Mouse (Mus musculus) liver (tissue): ENCODE measurements around the gene Nfic.
A peak's percentile ranks its signal among the peaks of the same experiment; 100 is the strongest.

Experiments used
- DNase-seq: peaks from one replicate; pipeline ENCODE4 v3.0.0-alpha.2; 2020; ENCODE audit warnings: mixed read lengths

Nfic gene

DNA sequence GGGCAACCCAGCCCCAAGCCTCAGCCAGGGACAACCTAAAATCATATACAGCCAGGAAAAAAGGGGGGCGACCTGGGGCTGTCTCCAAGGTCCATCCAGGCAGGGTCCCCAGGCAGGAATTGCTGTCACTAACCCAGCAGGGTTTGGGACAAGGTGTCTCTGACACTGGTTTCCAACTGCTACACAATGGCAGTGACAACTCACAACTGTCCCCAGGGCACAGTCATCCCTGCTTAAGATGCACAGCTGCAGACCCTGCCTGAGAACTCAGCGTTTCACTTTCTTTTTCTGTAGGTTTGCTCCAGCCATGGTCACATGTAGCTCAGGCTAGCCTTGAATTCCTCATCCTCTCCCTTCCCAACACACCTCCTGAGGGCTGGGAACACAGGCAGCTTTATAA, 26.3 kb downstream of the Nfic start:
- no peak for DNase-seq

DNA sequence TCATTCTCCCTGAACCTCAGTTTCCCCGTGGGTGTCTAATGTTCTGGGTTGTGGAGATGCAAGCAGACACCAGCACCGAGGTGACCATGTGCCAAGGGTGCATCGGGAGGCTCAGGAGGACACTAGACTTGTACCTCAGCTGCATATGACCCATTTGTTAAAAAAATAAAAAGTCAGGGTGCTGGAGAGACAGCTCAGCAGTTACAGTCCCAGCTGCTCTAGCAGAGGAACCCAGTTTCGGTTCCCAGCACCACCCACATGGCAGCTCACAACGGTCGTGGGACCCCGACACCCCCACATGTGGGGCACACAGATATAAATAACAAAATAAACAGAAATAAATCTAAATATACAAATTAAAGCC, 26.9 kb downstream of the Nfic start:
- DNase-seq: no peak

DNA sequence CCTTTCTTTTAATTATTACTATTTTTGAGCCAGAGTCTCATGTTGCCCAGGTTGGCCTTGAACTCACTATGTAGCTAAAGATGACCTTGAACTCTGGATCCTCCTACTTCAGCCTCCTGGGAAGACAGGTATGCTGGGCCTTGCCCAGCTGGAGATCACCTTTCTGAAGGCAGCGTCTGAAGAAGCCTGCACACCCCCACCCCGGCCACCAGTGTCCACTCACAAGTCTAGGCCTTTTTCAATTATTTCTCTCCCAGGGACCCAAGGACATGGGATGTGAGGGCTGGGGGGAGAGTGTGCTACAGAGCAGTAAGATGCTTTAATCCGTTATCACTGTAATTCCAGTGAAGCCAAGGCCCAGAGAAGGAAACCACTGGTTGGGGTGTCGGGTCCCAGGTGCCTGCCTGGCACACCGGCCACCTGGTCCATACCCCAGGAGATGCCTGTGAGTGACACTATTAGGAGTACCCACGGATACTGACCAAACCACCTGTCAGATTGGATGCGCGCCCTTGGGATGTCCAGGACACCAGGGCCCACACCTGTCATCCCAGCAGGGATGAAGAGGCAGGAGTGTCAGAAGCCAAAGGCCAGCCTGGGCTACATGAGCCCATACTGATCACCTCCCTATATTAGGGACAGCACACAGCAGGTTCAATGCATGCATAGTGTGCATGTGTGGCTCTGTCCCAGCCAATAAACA, 27.5 kb downstream of the Nfic start:
- no peak for DNase-seq

DNA sequence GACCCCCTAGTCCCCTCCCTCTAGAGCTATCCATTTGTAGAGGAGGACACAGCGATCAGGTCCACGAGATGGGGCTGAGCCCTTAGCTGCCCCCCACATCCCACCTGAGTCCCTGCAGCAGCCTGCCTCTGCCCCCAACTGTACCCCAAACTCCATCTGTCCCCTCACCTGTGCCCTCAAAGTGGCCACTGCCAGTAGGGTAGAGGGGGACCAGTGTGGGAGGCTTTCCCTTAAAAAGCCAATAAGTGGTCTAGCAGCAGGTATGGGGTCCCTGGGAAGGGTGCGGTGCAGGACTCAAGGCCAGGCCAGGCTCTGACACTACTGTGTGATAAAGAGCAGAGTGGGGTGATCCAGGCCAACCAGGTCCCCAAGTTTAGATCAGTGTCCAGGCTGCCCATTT, 28.1 kb downstream of the Nfic start:
- no peak for DNase-seq

DNA sequence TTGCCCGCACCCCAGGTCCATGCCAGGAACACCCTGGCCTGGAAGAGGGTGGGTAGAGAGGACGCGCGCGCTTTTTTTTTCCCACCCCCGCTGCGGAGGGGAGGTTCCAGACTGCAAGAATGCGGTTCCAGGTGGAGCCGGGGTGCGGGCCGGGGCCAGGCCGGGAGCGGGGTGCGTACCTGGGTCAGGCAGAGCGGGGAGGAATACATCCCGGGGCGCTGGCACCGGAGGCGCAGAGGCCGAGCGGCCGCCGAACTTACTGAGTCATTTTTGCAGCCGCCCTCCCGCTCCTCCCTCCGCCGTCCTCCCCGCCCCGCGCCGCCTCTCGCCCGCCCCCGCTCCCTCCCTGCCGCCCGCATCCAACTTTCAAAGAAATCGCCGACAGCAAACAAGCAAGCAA, 28.5 kb downstream of the Nfic start:
- DNase-seq: peak; percentile 54

DNA sequence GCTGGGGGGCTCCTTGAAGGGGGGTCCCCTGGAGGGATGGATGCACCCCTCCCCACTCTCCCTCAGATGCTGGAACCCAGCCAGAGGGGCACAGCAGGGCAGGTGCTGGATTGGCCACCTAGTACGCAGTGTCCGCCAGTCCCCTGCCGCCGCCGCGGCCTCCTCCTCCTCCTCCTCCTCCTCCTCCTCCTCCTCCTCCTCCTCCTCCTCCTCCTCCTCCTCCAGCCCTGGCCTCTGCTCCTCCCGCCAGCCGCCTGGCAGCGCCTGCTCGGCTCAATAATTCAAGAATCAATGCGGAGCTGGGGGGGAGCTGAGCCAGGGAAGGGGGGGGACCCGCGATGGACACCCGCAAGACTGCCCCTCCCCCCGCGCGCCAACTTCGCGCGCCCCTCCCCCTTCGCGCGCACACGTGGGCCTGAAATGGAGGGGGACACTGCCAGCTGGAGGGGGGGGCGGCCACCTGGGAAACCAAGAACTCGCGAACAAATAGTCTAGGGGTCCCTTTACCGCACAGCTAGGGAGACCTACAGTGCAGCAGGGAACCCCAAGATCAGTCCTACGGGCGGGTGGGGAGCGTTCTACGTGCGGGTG, 29.3 kb downstream of the Nfic start:
- peak; percentile 5 for DNase-seq

DNA sequence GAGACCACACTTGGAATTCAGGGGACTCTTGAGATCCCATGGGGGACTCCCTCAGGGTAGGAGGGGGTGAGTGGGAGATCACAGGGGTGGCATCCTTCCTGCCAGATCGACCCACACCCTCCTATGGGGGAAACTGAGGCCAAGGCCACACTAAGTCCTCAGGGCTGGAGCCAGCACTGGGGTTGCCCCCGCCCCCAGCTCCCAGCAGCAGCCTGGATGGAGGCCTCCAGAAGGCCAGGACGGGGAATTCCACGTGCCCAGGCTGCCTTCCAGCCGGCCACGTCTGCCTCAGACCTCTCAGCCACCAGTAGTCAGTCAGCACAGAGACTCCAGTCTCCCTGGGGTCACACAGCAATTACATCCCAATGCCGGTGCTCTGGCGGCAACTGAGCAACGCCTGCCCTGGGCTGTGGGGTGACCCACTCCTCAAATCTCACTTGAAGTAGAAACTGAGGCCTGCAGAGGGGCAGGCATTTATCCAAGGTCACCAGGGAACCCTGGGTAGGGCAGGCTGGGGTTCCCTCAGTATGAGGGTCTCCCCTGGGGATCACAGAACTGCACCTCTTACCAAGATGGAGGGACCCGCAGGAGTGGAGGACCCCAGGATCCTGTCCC, 30.1 kb downstream of the Nfic start:
- peak; percentile 2 for DNase-seq

DNA sequence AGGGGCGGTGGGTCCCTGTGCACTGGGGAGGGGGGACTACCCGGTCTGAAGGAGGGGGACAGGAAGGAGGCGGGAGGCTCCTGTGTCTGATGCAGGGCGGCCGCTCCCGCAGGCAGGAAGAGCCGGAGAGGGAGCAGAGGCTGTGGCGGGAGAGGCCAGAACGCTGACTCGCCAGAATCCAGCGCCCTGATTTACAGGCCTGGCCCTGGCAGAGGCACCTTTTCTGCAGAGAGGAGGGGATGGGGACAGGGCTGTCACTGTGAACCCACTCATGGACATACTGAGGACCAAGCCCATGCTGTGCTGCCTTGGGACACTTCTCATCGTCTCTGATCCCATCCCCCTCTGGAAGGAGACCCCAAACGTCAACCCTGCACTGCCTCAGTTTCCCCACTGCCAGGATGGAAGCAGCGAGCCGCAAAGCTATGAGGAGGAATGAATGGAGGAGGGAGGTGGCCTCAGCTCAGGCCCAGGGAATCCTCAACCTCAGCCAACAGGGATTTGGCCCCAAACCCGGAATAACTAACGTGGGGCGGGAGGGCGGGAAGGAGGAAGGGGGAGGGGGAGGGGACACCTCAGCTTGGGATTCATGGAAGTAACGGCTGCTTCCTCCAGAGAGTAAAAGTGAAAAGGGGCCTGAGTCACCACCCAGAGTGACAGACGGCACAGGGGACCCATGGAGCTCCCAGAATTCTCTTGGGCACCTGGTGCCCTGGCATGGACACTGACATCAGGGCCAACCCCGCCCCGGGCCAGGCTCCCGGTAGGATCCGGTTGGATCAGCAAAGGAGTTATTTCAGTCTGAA, 31.0 kb downstream of the Nfic start:
- DNase-seq: peak; percentile 29

DNA sequence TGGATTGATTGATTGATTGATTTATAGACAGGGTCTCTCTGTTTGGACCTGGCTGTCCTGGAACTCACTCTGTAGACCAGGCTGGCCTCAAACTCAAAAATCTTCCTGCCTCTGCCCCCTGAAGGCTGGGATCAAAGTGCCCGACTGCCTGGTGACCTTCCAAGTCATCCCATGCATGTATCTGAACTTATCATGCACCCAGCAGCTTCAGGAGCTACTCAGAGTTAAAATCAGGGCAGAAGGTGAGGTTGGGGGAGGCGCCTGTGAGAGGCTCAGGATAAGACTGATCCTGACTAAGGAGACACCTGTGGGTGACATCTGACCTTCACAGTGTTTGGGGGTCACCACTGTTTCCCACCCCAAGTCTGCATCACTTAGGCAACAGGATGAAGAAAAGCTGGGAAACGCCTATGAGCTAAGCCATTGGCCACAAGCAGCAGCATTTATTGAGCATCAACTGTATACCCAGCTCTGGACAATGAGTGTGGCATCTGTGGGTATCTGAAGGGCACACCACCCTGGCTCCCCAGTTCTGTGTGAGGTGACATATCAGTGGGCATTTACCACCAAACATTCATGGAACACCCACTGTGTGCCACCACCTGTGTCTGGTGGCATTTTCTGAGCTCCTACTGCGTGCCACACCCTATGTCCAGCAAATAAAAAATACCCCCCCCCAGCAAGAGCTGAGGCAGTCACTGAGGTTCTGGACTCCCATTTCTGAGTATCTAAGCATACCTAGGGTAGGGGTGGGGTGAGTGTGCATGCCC, 31.8 kb downstream of the Nfic start:
- no peak for DNase-seq

DNA sequence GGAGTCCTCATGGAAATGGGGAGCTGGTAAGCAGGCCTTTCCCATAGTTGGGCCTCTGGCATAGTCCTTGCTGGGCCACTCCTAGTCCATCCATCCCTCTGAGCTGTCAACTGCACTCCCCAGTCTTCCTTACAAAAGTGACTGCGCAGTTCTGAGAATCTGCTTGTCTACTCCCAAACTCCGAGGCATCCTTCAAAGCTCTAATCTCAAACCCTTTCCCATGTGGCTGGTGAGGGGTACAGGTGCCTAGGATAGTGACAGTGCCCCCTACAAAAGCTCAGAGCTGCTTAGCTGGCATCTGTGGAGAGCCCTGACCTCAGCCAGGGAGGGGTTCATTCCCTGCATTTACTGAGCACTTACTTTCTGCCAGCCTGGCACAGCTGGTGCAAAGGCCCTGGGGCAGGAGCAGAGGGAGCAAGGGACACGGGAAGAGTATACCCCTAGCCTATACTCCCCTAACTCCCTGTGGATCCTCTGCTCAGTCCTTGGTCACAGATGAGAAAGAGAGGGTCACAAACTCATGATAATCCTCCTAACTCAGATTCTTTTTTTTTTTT, 32.7 kb downstream of the Nfic start:
- DNase-seq: no peak

DNA sequence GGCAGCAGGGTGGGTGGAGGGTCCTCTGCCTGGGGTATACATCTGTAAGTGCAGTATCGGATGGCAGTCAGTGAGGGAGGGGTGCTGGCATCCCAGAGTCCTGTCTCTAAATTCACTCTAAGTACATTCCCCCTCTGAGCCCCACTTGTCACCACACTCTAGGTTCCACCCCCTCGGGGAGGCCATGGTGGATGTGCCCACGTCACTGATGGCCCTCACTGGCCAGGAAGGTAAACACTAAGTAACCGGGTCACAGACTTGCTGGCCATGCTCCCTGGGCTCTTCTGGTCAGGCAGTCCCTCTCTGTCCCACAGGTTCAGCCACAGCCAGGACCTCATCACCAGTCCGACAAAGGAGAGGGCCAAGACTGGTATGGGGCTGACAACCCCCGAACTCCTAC, 33.2 kb downstream of the Nfic start:
- peak; percentile 2 for DNase-seq

DNA sequence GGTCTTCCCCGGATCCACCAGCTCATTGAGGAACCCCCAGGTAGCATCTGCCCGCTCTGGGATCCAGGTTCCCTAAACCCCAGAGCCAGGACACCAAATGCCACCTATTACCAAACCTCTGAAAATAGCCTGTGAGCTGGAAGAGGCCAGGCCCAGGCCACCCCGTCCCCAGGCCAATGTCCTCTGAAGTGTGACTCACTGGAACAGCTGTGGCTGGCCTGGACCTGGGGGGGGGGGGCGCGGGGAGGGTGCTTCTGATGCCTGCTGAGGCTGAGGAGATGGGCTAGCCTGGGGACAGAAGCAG, 33.7 kb downstream of the Nfic start:
- no peak for DNase-seq

DNA sequence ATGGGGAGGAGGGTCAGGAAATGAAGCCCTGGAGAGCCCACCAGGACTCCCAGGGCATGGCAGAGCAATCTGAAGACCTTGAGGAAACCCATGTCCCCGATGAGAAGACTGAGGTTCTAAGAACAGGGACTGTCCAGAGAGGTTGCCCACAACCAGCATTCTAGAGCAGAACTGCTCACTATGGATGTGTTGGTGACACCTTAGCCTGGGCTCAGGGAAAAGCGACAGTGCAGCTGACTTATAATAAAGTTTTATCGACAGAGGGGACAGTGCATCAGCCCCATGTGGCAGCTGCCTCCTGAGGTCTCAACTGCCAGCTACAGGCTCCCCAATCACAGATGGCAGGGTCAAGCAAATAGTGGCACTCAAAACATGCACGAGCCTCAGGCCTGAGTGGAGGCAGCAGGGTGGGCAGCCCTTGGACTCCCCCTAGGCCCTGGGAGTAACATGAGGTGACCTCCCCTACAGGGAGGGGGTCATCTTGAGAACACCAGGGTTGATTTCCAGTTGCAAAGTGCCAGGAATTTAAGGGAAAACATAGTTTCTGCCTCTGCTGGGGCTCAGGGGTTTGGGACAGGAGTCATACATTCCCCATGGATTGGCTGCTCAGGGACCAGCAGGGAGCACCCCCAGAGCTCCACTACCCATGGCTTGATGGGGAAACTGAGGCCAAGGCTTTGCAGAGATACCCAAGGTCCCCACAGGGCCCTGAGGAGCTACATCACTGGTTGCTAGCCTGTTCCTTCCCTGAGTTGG, 34.2 kb downstream of the Nfic start:
- no peak for DNase-seq

DNA sequence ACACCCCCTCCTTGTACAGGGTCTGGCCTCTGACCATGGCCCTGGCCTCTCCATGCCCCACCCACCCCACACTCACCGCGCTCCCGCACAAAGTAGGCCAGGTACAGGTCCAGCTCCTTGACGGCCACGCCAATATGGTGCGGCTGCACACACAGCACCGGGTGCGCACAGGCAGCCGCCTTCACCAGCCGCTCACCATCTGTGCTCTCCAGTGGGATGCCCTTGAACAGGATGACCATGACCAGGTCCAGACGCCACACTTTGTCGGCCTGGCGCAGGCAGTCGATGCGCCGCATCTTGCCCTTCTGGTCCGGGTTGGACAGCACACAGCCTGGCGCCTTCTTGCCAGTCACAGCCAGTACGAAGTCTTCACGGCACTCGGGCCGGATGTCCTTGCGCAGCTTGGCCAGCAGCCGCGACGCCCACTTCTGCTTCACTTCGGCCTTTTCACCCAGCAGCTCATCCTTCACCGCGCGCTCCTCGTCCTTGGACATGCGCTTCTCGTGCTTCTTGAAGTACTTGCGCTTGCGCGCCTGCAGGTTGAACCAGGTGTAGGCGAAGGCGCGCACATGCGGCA, 35.2 kb downstream of the Nfic start:
- peak; percentile 4 for DNase-seq

DNA sequence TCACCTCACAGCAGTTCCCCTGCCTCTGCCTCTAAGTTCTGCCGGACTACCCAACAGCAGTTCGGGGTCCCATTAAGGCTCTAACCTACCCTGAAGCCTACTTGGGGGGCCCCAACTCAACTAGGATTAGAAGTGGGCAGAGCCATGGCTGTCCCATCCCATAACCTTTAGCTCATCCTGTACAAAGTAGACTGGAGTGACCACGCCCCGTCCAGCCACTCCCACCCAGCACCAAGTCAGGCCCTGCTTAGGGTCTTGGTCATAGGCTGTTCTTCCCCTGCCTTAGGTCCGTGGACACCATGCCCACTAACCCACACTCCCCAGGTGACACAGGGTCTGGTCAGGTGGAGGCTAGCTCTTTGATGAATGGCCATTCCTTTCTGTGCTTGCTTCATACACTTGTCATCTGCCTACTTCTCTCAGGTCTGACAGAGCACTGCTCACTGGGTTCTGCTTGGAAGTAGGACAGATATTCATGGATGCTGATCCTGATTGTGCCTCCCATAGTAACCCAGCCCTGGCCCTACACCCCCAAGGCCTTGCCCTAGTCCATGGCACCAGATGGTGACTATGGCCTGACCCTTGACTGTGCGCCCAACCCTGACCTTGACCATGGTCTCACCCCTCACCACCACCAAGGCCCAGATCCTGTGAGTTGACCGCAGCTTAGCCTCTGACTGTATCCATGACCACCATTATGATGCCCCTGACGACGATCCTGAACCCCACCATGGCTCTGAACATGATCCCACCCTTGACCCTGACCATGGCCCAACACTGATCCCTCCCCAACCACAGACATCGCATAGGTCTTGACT, 36.1 kb downstream of the Nfic start:
- peak; percentile 3 for DNase-seq

DNA sequence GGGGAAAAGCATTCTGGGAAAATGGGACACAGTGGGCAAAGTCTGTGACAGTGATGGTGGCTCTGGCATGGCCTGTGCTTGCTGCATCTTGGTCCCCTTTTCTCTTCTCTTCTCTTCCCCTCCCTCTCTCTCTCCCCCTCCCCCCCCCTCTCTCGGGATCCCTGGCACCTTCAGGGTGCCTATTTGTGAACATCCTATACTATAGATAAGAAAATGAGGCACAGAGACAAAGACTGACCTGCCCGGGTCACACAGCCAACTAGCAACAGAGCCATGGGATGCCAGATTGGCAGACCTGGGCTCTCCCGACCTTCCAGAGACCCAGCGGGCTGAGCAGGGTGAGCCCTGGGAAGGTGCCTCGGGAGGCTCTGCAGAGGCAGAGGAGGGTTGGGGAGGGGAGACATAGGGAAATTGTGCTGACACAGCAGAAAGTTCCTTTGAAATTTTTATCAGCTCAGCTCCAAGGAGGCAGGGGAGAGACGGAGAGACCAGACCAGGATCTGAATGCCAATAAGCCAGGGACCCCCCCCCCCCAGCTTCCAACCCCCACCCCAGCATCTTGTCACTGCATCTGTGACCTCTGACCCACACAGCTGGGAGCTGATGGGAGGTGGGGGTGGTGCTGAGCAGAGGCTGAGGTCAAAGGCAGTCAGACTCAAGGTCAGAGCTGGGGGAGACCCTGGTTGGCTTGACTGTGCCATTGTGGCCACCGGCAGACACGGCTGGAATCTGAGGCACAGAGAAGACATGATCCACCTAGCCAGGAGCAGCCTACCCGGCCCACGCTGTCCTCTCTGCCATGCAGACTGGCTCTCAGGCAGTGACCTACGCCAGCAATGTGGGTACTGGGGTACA, 37.0 kb downstream of the Nfic start:
- peak; percentile 12 for DNase-seq

DNA sequence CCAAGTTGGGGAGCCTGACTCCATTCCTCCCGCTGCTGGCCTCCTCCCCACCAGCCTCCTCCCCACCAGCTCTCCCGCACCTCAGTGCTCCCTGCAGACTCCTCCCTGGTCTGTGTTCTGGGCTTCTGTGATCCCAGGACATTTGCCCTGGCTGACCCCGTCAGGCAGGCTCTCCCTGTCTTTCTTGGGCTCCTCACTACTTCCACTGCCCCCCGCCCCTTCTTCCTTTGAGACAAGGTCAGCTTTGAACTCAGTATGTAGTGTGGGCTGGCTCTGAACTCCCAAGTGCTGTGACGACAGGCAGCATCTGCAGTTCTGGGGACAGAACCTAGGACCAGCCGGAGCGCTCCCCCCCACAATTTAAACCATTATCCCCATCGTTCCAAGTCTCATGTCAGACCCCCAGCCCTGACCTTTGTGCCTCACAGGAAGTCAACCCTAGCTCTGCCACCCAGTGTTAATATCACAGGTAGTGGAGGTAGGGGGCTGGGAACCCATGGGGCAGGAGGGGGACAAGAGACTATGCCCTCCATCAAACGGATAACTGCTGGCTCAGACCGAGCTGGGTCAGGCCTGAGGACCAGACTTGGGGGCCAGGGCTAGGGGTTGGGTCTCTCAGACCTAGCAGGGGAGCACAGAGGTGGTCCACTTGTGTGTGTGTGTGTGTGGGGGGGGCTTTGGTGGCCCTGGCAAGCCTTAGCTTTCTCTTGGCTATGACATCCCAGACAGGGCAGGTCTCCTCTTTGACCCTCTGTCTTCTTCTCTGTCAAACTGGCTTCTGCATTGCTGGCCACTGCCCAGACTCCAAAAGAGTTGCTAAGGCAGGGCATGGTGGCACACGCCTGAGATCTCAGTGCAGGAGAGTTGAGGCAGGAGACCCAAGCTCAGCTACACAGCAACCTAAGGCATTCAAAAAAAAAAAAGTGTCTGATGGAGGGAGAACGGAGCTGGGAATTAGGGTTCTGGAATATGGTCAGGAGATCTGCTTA, 37.9 kb downstream of the Nfic start:
- DNase-seq: peak; percentile 1

DNA sequence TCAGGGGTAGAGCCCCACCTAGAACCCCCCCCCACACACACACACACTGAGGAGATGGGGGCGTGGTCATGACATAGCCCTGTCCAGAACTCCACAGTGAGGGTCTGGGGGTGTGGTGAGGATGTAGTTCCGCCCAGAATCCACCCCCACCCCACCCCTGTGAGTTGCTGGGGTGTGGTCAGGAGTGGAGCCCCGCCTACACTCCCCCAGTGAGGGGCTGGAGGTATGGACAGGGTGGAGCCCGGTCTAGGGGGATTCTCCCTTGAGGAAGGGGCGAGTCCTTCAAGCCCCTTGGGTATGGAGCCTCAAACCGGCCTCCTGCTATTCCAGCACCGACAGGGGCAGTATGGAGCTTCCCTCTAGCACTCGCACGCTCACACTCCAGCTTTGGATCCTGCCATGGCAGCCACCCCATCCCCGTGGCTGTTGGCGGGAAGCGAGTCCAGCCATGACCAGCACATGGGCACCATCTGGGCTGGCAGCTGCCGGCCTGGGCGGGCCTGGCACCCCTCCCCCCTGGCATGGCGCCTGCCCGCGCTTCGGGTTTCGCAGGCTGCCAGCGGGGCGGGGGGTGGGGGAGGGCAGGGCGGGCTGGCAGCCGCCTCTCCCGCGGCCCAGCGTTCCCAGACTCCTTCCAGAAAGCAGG, 38.7 kb downstream of the Nfic start:
- DNase-seq: peak; percentile 72
